Mouse (Mus musculus) myocyte (in vitro differentiated cells): ENCODE results near the gene Gm42421. TPM values are rescaled to one million over a fixed set of nuclear protein-coding genes. Genes with fewer than 3 reads are reported as not detected.
A peak's percentile ranks its signal among the peaks of the same experiment; 100 is the strongest.

ENCODE experiments used
- H3K27me3 ChIP-seq: one replicate; pipeline ENCODE4 v1.6.1; 2011; ENCODE audit not compliant: control insufficient read depth, insufficient read depth, insufficient read length
- H3K36me3 ChIP-seq: one replicate; pipeline ENCODE4 v1.6.1; 2011; ENCODE audit not compliant: control insufficient read depth, insufficient read depth
- H3K4me2 ChIP-seq: one replicate; pipeline ENCODE4 v1.6.1; 2011; ENCODE audit warnings: low read depth, control low read depth
- H3K4me3 ChIP-seq: one replicate; pipeline ENCODE4 v1.5.1; 2011; ENCODE audit warnings: mild to moderate bottlenecking, control low read depth, moderate library complexity
- H3K79me2 ChIP-seq: one replicate; pipeline ENCODE4 v1.6.1; 2011; ENCODE audit not compliant: control insufficient read depth, insufficient read depth
- H3ac ChIP-seq: one replicate; pipeline ENCODE4 v1.6.1; 2011; ENCODE audit not compliant: control insufficient read depth, insufficient read length
- CEBPB ChIP-seq: IDR thresholded peaks from 2 replicates; pipeline ENCODE4 v1.6.1; 2011; ENCODE audit warnings: mild to moderate bottlenecking, moderate library complexity; ENCODE audit not compliant: poor library complexity, insufficient read depth, severe bottlenecking
- E2F4 ChIP-seq: IDR thresholded peaks from one replicate; pipeline ENCODE4 v1.6.1; 2011; ENCODE audit warnings: mild to moderate bottlenecking, control low read depth, moderate library complexity; ENCODE audit not compliant: insufficient read depth
- MAX ChIP-seq: IDR thresholded peaks from one replicate; pipeline ENCODE4 v1.6.1; 2011; ENCODE audit warnings: low read depth, mild to moderate bottlenecking, control low read depth
- MYOD1 ChIP-seq, 3 experiments: IDR thresholded peaks; one replicate each; pipeline ENCODE4 v1.6.1; 2011; ENCODE audit warnings: control low read depth in 2 of 3, low read depth in 2 of 3, mild to moderate bottlenecking in 2 of 3, moderate library complexity in 1 of 3; ENCODE audit not compliant: insufficient read length in 2 of 3, control insufficient read depth in 1 of 3
- MYOG ChIP-seq, 3 experiments: IDR thresholded peaks; one replicate each; pipeline ENCODE4 v1.6.1; 2011; ENCODE audit warnings: control low read depth in 2 of 3, low read depth in 2 of 3, mild to moderate bottlenecking in 2 of 3; ENCODE audit not compliant: insufficient read length in 2 of 3, control insufficient read depth in 1 of 3, insufficient read depth in 1 of 3
- POLR2A ChIP-seq: IDR thresholded peaks from one replicate; pipeline ENCODE4 v1.6.1; 2011; ENCODE audit warnings: low read depth, mild to moderate bottlenecking, control low read depth, moderate library complexity; ENCODE audit not compliant: insufficient read length
- POLR2AphosphoS2 ChIP-seq: IDR thresholded peaks from one replicate; pipeline ENCODE4 v1.6.1; 2011; ENCODE audit warnings: low read depth, control low read depth; ENCODE audit not compliant: insufficient read length
- REST ChIP-seq: IDR thresholded peaks from one replicate; pipeline ENCODE4 v1.6.1; 2011; ENCODE audit warnings: mild to moderate bottlenecking, control low read depth, moderate library complexity; ENCODE audit not compliant: insufficient read depth, insufficient read length
- SRF ChIP-seq: IDR thresholded peaks from one replicate; pipeline ENCODE4 v1.6.1; 2011; ENCODE audit warnings: low read depth; ENCODE audit not compliant: control insufficient read depth, insufficient read length
- TCF12 ChIP-seq: IDR thresholded peaks from one replicate; pipeline ENCODE4 v1.6.1; 2011; ENCODE audit warnings: mild to moderate bottlenecking, control low read depth; ENCODE audit not compliant: poor library complexity, insufficient read depth, severe bottlenecking
- TCF3 ChIP-seq: IDR thresholded peaks from one replicate; pipeline ENCODE4 v1.6.1; 2011; ENCODE audit warnings: low read depth, control low read depth; ENCODE audit not compliant: insufficient read length
- USF1 ChIP-seq: IDR thresholded peaks from one replicate; pipeline ENCODE4 v1.6.1; 2011; ENCODE audit warnings: low read depth, mild to moderate bottlenecking, control low read depth, moderate library complexity
- polyA plus RNA-seq: library from polyadenylated mRNA; unstranded; fragments of >200 nt; fragmentation: generic; extraction: Trizol; gene quantifications from one replicate; pipeline ENCODE4 v1.2.1, GENCODE M21; 2012; ENCODE audit warnings: missing spikeins

Gene Gm42421
- polyA plus RNA-seq, 1 experiment, result 0.08 TPM

GRCm38 (mm10) chr5:143965586-143966345 lies 37.8 kb downstream of the Gm42421 start:
- peaks cover 22% of the 10 kb centered on the region for H3K27me3 ChIP-seq
- no peak overlapping the region for H3K4me3 ChIP-seq
- TF ChIP-seq MYOD1 (IDR thresholded peaks at IDR 0.05; ENCODE audit: control insufficient read depth in 1 of 3, insufficient read length in 2 of 3, low read depth in 2 of 3) (peak in 1 of 3 experiments; percentile 44), REST (no peak), TCF12 (no peak), POLR2AphosphoS2 (no peak), SRF (no peak), E2F4 (no peak), MYOG (IDR thresholded peaks at IDR 0.05; ENCODE audit: control insufficient read depth in 1 of 3, insufficient read depth in 1 of 3, insufficient read length in 2 of 3, low read depth in 2 of 3) (no peak)
- no peak overlapping the region for H3K4me2 ChIP-seq
- H3K79me2 ChIP-seq, result no peaks in the 10 kb centered on the region
- H3K36me3 ChIP-seq, result no peaks in the 10 kb centered on the region
- no peak overlapping the region for H3ac ChIP-seq

GRCm38 (mm10) chr5:143966671-143967070 lies 38.7 kb downstream of the Gm42421 start:
- H3K27me3 ChIP-seq, result peaks cover 15% of the 10 kb centered on the region
- H3K4me2 ChIP-seq, result no peak overlapping the region
- H3K79me2 ChIP-seq, result no peaks in the 10 kb centered on the region
- TF ChIP-seq POLR2AphosphoS2 (no peak), TCF3 (no peak), SRF (no peak), E2F4 (no peak), USF1 (no peak), REST (no peak), TCF12 (no peak), MYOD1 (IDR thresholded peaks at IDR 0.05; ENCODE audit: control insufficient read depth in 1 of 3, insufficient read length in 2 of 3, low read depth in 2 of 3) (no peak), MYOG (IDR thresholded peaks at IDR 0.05; ENCODE audit: control insufficient read depth in 1 of 3, insufficient read depth in 1 of 3, insufficient read length in 2 of 3, low read depth in 2 of 3) (no peak), MAX (no peak), CEBPB (no peak), POLR2A (no peak)
- no peaks in the 10 kb centered on the region for H3K36me3 ChIP-seq
- no peak overlapping the region for H3ac ChIP-seq
- no peak overlapping the region for H3K4me3 ChIP-seq

- no peaks in the 10 kb centered on the region for H3K79me2 ChIP-seq
- no peak overlapping the region for H3ac ChIP-seq
- no peaks in the 10 kb centered on the region for H3K27me3 ChIP-seq
- no peak overlapping the region for H3K4me3 ChIP-seq
- H3K36me3 ChIP-seq, result no peaks in the 10 kb centered on the region
- TF ChIP-seq MYOD1 (IDR thresholded peaks at IDR 0.05; ENCODE audit: control insufficient read depth in 1 of 3, insufficient read length in 2 of 3, low read depth in 2 of 3) (no peak), MYOG (IDR thresholded peaks at IDR 0.05; ENCODE audit: control insufficient read depth in 1 of 3, insufficient read depth in 1 of 3, insufficient read length in 2 of 3, low read depth in 2 of 3) (no peak), TCF3 (no peak), MAX (no peak), SRF (no peak), USF1 (no peak), E2F4 (no peak), POLR2A (no peak), TCF12 (no peak), POLR2AphosphoS2 (no peak), REST (no peak), CEBPB (no peak)
- no peak overlapping the region for H3K4me2 ChIP-seq
These were observed 44.7 kb downstream of the Gm42421 start for GRCm38 (mm10) chr5:143972628-143973027.

- H3K36me3 ChIP-seq, result no peaks in the 10 kb centered on the region
- H3K4me3 ChIP-seq, result no peak overlapping the region
- TF ChIP-seq MYOD1 (IDR thresholded peaks at IDR 0.05; ENCODE audit: control insufficient read depth in 1 of 3, insufficient read length in 2 of 3, low read depth in 2 of 3) (no peak), E2F4 (no peak), MYOG (IDR thresholded peaks at IDR 0.05; ENCODE audit: control insufficient read depth in 1 of 3, insufficient read depth in 1 of 3, insufficient read length in 2 of 3, low read depth in 2 of 3) (no peak), USF1 (no peak), TCF3 (no peak), POLR2A (no peak), CEBPB (no peak), REST (no peak), POLR2AphosphoS2 (no peak), TCF12 (no peak), SRF (no peak)
- H3K27me3 ChIP-seq, result peaks cover 3% of the 10 kb centered on the region
- peak overlapping the region; percentile 13 for H3K4me2 ChIP-seq
- H3K79me2 ChIP-seq, result no peaks in the 10 kb centered on the region
- H3ac ChIP-seq, result no peak overlapping the region
These were observed 47.1 kb downstream of the Gm42421 start for GRCm38 (mm10) chr5:143974931-143975630.
